Mouse (Mus musculus): Measurements from ENCODE around the gene Slc26a10. TPM values are rescaled to one million over a fixed set of nuclear protein-coding genes. Genes with fewer than 3 reads are reported as not detected.

Gene Slc26a10
- polyA plus RNA-seq, 1 experiment: 5.5 TPM

- no peak for DNase-seq (ENCODE audit: extremely low spot score in 1 of 2, low spot score in 1 of 2)
Measured at GRCm38 (mm10) chr10:127185506-127185905, 5.1 kb upstream of the Slc26a10 start.

- DNase-seq (ENCODE audit: extremely low spot score in 1 of 2, low spot score in 1 of 2): no peak
Measured at GRCm38 (mm10) chr10:127185101-127185500, 4.7 kb upstream of the Slc26a10 start.

- DNase-seq (ENCODE audit: extremely low spot score in 1 of 2, low spot score in 1 of 2): no peak
Measured at GRCm38 (mm10) chr10:127183759-127184158, 3.3 kb upstream of the Slc26a10 start.

- DNase-seq (ENCODE audit: extremely low spot score in 1 of 2, low spot score in 1 of 2): no peak
Measured at GRCm38 (mm10) chr10:127182624-127183023, 2.2 kb upstream of the Slc26a10 start.

- DNase-seq (ENCODE audit: extremely low spot score in 1 of 2, low spot score in 1 of 2): no peak
Measured at GRCm38 (mm10) chr10:127181566-127181965, 1.1 kb upstream of the Slc26a10 start.

- DNase-seq (ENCODE audit: extremely low spot score in 1 of 2, low spot score in 1 of 2): no peak
Measured at GRCm38 (mm10) chr10:127180695-127181047, 226 bp upstream of the Slc26a10 start.

- no peak for DNase-seq (ENCODE audit: extremely low spot score in 1 of 2, low spot score in 1 of 2)
Measured at GRCm38 (mm10) chr10:127178286-127179027, 2.0 kb downstream of the Slc26a10 start.

GRCm38 (mm10) chr10:127177719-127178118 is 2.7 kb downstream of the Slc26a10 start:
- DNase-seq (ENCODE audit: extremely low spot score in 1 of 2, low spot score in 1 of 2): peak in 1 of 2 experiments; percentile 91

- DNase-seq (ENCODE audit: extremely low spot score in 1 of 2, low spot score in 1 of 2): no peak
Measured at GRCm38 (mm10) chr10:127177235-127177634, 3.2 kb downstream of the Slc26a10 start.

GRCm38 (mm10) chr10:127176756-127177155 is 3.7 kb downstream of the Slc26a10 start:
- DNase-seq (ENCODE audit: extremely low spot score in 1 of 2, low spot score in 1 of 2): no peak

GRCm38 (mm10) chr10:127176228-127176627 is 4.2 kb downstream of the Slc26a10 start:
- DNase-seq (ENCODE audit: extremely low spot score in 1 of 2, low spot score in 1 of 2): no peak

- DNase-seq (ENCODE audit: extremely low spot score in 1 of 2, low spot score in 1 of 2): no peak
Measured at GRCm38 (mm10) chr10:127174170-127174569, 6.3 kb downstream of the Slc26a10 start.

GRCm38 (mm10) chr10:127173148-127174065 is 7.0 kb downstream of the Slc26a10 start:
- no peak for DNase-seq (ENCODE audit: extremely low spot score in 1 of 2, low spot score in 1 of 2)

- no peak for DNase-seq (ENCODE audit: extremely low spot score in 1 of 2, low spot score in 1 of 2)
Measured at GRCm38 (mm10) chr10:127171631-127172200, 8.7 kb downstream of the Slc26a10 start.

GRCm38 (mm10) chr10:127170837-127171272 is 9.6 kb downstream of the Slc26a10 start:
- DNase-seq (ENCODE audit: extremely low spot score in 1 of 2, low spot score in 1 of 2): peak in 1 of 2 experiments; percentile 71

- no peak for DNase-seq (ENCODE audit: extremely low spot score in 1 of 2, low spot score in 1 of 2)
Measured at GRCm38 (mm10) chr10:127170002-127170401, 10.4 kb downstream of the Slc26a10 start.

- no peak for DNase-seq (ENCODE audit: extremely low spot score in 1 of 2, low spot score in 1 of 2)
Measured at GRCm38 (mm10) chr10:127167614-127168192, 12.7 kb downstream of the Slc26a10 start.

- no peak for DNase-seq (ENCODE audit: extremely low spot score in 1 of 2, low spot score in 1 of 2)
Measured at GRCm38 (mm10) chr10:127166771-127167613, 13.5 kb downstream of the Slc26a10 start.

- DNase-seq (ENCODE audit: extremely low spot score in 1 of 2, low spot score in 1 of 2): no peak
Measured at GRCm38 (mm10) chr10:127166404-127166715, 14.1 kb downstream of the Slc26a10 start.

Measured in frontal cortex, adult 2 months (tissue).